Mouse (Mus musculus) midbrain, postnatal 0 days (tissue): ENCODE data around the gene Smim5. TPM values are rescaled to one million over a fixed set of nuclear protein-coding genes. Genes with fewer than 3 reads are reported as not detected.
A peak's percentile ranks its signal among the peaks of the same experiment; 100 is the strongest.

Experiments used
- ATAC-seq: fragments of 200-750 bp; cut with Nextera tagmentation; 2 replicates; pipeline ENCODE4 v1.8.0; 2017; ENCODE audit warnings: moderate number of reproducible peaks, mild to moderate bottlenecking, moderate TSS enrichment, moderate library complexity; ENCODE audit not compliant: low FRiP score
- DNase-seq: peaks from one replicate; pipeline ENCODE4 v3.0.0-alpha.2; 2015; ENCODE audit warnings: low spot score
- H3K27ac ChIP-seq: fragments of 300-500 bp; sonication (generic); 2 replicates; pipeline ENCODE4 v1.5.1; 2014; ENCODE audit warnings: low read depth, mild to moderate bottlenecking, low read length, mixed read lengths
- H3K27me3 ChIP-seq: fragments of 300-500 bp; sonication (generic); 2 replicates; pipeline ENCODE4 v1.6.1; 2014; ENCODE audit warnings: low read length, control low read depth, mixed read lengths; ENCODE audit not compliant: insufficient read depth
- H3K36me3 ChIP-seq: fragments of 300-500 bp; sonication (generic); 2 replicates; pipeline ENCODE4 v1.6.1; 2014; ENCODE audit warnings: low read length, control low read depth, mixed read lengths; ENCODE audit not compliant: insufficient read depth
- H3K4me1 ChIP-seq: fragments of 300-500 bp; sonication (generic); 2 replicates; pipeline ENCODE4 v1.6.1; 2014; ENCODE audit warnings: mild to moderate bottlenecking, control low read depth, antibody characterized with exemption, low read length, mixed read lengths; ENCODE audit not compliant: insufficient read depth
- H3K4me2 ChIP-seq: fragments of 300-500 bp; sonication (generic); 2 replicates; pipeline ENCODE4 v1.6.1; 2014; ENCODE audit warnings: low read depth, mild to moderate bottlenecking, low read length, mixed read lengths; ENCODE audit not compliant: poor library complexity, severe bottlenecking
- H3K4me3 ChIP-seq: fragments of 300-500 bp; sonication (generic); 2 replicates; pipeline ENCODE4 v1.5.1; 2014; ENCODE audit warnings: low read depth, mild to moderate bottlenecking, low read length, moderate library complexity
- H3K9ac ChIP-seq: fragments of 300-500 bp; sonication (generic); replicated peaks from 2 replicates; pipeline ENCODE4 v1.6.1; 2014; ENCODE audit warnings: mild to moderate bottlenecking, low read length, moderate library complexity, mixed read lengths; ENCODE audit not compliant: poor library complexity, severe bottlenecking
- H3K9me3 ChIP-seq: fragments of 300-500 bp; sonication (generic); 2 replicates; pipeline ENCODE4 v1.6.1; 2016; ENCODE audit warnings: low read length, control low read depth
- CTCF ChIP-seq: IDR thresholded peaks from 2 replicates; pipeline ENCODE4 v1.5.1; 2016; ENCODE audit warnings: antibody characterized with exemption, mild to moderate bottlenecking
- WGBS: fragments of 180-500 bp; shearing (Covaris S2); extraction: QIAGEN DNeasy Blood & Tissue Kit; methylation state at CpG from one replicate; pipeline ENCODE4 v1.1.7; 2014; 5-methylcytosine and 5-hydroxymethylcytosine counted together
- polyA plus RNA-seq: library from polyadenylated mRNA; unstranded; fragments of >200 nt; fragmentation: Nextera tagmentation; extraction: Ambion mirVana; gene quantifications from 2 replicates; pipeline ENCODE4 v1.2.1, GENCODE M21; 2015
- total RNA-seq: library from RNA; depleted of rRNA; stranded (reverse); fragments of >200 nt; gene quantifications from 2 replicates; pipeline ENCODE4 v1.2.3, GENCODE M21; 2014

The Smim5 gene
- total and polyA plus RNA-seq, 2 experiments from 2014 or later, result 1.5 TPM; not detected in 1

GRCm38 (mm10) chr11:115859143-115859945 lies 40.4 kb upstream of the Smim5 start:
- H3K4me1 ChIP-seq, result no peaks in the 10 kb centered on the region
- DNase-seq (peak; percentile 71), ATAC-seq (peak; percentile 69; the same call in 1 of the 2 replicates)
- H3K36me3 ChIP-seq, result no peaks in the 10 kb centered on the region
- peaks cover 49% of the 10 kb centered on the region for H3K27me3 ChIP-seq
- H3K9me3 ChIP-seq, result no peaks in the 10 kb centered on the region
- no peak overlapping the region for H3K27ac ChIP-seq
- peak overlapping the region; percentile 44 for H3K4me2 ChIP-seq
- 2% methylated on average over 69 of the region's 75 CpGs for WGBS
- peak; percentile 68 for TF ChIP-seq CTCF
- H3K4me3 ChIP-seq, result peak overlapping the region; percentile 27; the same call in 1 of the 2 replicates
- no peak overlapping the region for H3K9ac ChIP-seq

GRCm38 (mm10) chr11:115863895-115864294 lies 35.9 kb upstream of the Smim5 start:
- Histone ChIP-seq H3K36me3 (no peaks in the 10 kb centered on the region), H3K9ac (no peak overlapping the region), H3K27me3 (peaks cover 38% of the 10 kb centered on the region), H3K4me1 (no peaks in the 10 kb centered on the region), H3K27ac (no peak overlapping the region), H3K9me3 (no peaks in the 10 kb centered on the region), H3K4me2 (no peak overlapping the region), H3K4me3 (no peak overlapping the region)
- 88% methylated on average over 8 of the region's 8 CpGs for WGBS
- ATAC-seq (no peak), DNase-seq (no peak)
- peak; percentile 32 for TF ChIP-seq CTCF

- Histone ChIP-seq H3K27ac (no peak overlapping the region), H3K27me3 (no peaks in the 10 kb centered on the region), H3K4me1 (no peaks in the 10 kb centered on the region), H3K36me3 (no peaks in the 10 kb centered on the region), H3K4me3 (no peak overlapping the region), H3K4me2 (no peak overlapping the region), H3K9me3 (no peaks in the 10 kb centered on the region), H3K9ac (no peak overlapping the region)
- WGBS, result 85% methylated on average over 8 of the region's 8 CpGs
- DNase-seq, result no peak
- no peak for ATAC-seq
- no peak for TF ChIP-seq CTCF
These were observed 30.4 kb upstream of the Smim5 start for GRCm38 (mm10) chr11:115869393-115869792.

- WGBS, result 80% methylated on average over 4 of the region's 4 CpGs
- Histone ChIP-seq H3K27ac (no peak overlapping the region), H3K9ac (no peak overlapping the region), H3K4me3 (no peak overlapping the region), H3K9me3 (no peaks in the 10 kb centered on the region), H3K36me3 (no peaks in the 10 kb centered on the region), H3K27me3 (no peaks in the 10 kb centered on the region), H3K4me1 (no peaks in the 10 kb centered on the region), H3K4me2 (no peak overlapping the region)
- no peak for TF ChIP-seq CTCF
- DNase-seq (no peak), ATAC-seq (no peak)
These were observed 27.3 kb upstream of the Smim5 start for GRCm38 (mm10) chr11:115872437-115872836.

- WGBS, result 89% methylated on average over 3 of the region's 3 CpGs
- ATAC-seq, result no peak
- no peak overlapping the region for H3K27ac ChIP-seq
These were observed 23.8 kb upstream of the Smim5 start for GRCm38 (mm10) chr11:115875935-115876334.

GRCm38 (mm10) chr11:115876438-115876837 lies 23.3 kb upstream of the Smim5 start:
- Histone ChIP-seq H3K9me3 (no peaks in the 10 kb centered on the region), H3K27me3 (no peaks in the 10 kb centered on the region), H3K9ac (no peak overlapping the region), H3K4me1 (no peaks in the 10 kb centered on the region), H3K27ac (no peak overlapping the region), H3K4me3 (no peak overlapping the region), H3K36me3 (no peaks in the 10 kb centered on the region), H3K4me2 (no peak overlapping the region)
- TF ChIP-seq CTCF, result peak; percentile 20
- 82% methylated on average over 5 of the region's 5 CpGs for WGBS
- no peak for ATAC-seq
- DNase-seq, result no peak

More at GRCm38 (mm10) chr11:115875935-115876334, 23.8 kb upstream of the Smim5 start:
- no peak for DNase-seq
- H3K9ac ChIP-seq, result no peak overlapping the region
- TF ChIP-seq CTCF, result no peak
- no peak overlapping the region for H3K4me2 ChIP-seq
- H3K36me3 ChIP-seq, result no peaks in the 10 kb centered on the region
- no peaks in the 10 kb centered on the region for H3K9me3 ChIP-seq
- no peak overlapping the region for H3K4me3 ChIP-seq
- H3K4me1 ChIP-seq, result no peaks in the 10 kb centered on the region
- no peaks in the 10 kb centered on the region for H3K27me3 ChIP-seq
